Mouse (Mus musculus) heart, adult 2 months (tissue): Measurements from ENCODE around the gene Nrxn2. TPM values are rescaled to one million over a fixed set of nuclear protein-coding genes. Genes with fewer than 3 reads are reported as not detected.

ENCODE experiments used
- DNase-seq, 2 experiments: peaks; one replicate each; pipeline ENCODE4 v3.0.0; 2021
- H3K27ac ChIP-seq: fragments of 200-600 bp; 2 replicates; pipeline ENCODE4 v1.8.1; 2022
- H3K27me3 ChIP-seq: fragments of 200-500 bp; 2 replicates; pipeline ENCODE4 v1.6.1; 2012; ENCODE audit warnings: mild to moderate bottlenecking, low read length, inconsistent platforms, mixed read lengths; ENCODE audit not compliant: control insufficient read depth, insufficient read depth
- H3K36me3 ChIP-seq: fragments of 200-500 bp; 2 replicates; pipeline ENCODE4 v1.6.1; 2012; ENCODE audit warnings: low read length, inconsistent platforms; ENCODE audit not compliant: control insufficient read depth, insufficient read depth
- H3K4me1 ChIP-seq: fragments of 200-500 bp; 2 replicates; pipeline ENCODE4 v1.6.1; 2011; ENCODE audit warnings: low read length; ENCODE audit not compliant: control insufficient read depth, insufficient read depth
- H3K4me3 ChIP-seq: fragments of 200-600 bp; 2 replicates; pipeline ENCODE4 v1.8.1; 2022
- H3K79me2 ChIP-seq: fragments of 200-500 bp; replicated peaks from 2 replicates; pipeline ENCODE4 v1.6.1; 2012; ENCODE audit warnings: mild to moderate bottlenecking, inconsistent platforms, low read length, moderate library complexity, mixed read lengths; ENCODE audit not compliant: control insufficient read depth, insufficient read depth
- H3K9ac ChIP-seq: fragments of 200-500 bp; 2 replicates; pipeline ENCODE4 v1.6.1; 2012; ENCODE audit warnings: low read depth, mild to moderate bottlenecking, control low read depth, inconsistent platforms, low read length, mixed read lengths
- CTCF ChIP-seq: fragments of 200-600 bp; IDR thresholded peaks from 2 replicates; pipeline ENCODE4 v1.8.1; 2022; ENCODE audit warnings: antibody characterized with exemption, mild to moderate bottlenecking, moderate library complexity
- EP300 ChIP-seq: fragments of 200-500 bp; IDR thresholded peaks from 2 replicates; pipeline ENCODE4 v1.6.1; 2011; ENCODE audit warnings: low read depth, low read length, control low read depth; ENCODE audit not compliant: insufficient read depth
- POLR2A ChIP-seq: fragments of 200-500 bp; IDR thresholded peaks from 2 replicates; pipeline ENCODE4 v1.6.1; 2011; ENCODE audit warnings: mild to moderate bottlenecking, low read depth, low read length, control low read depth; ENCODE audit not compliant: insufficient read depth
- WGBS: fragments of 180-500 bp; shearing (Covaris S2); methylation state at CpG from one replicate; pipeline ENCODE4 v1.1.7; 2018; 5-methylcytosine and 5-hydroxymethylcytosine counted together
- intact Hi-C: fragments of 180-260 bp; cut with DNase I; formaldehyde crosslinking; loops from one replicate; pipeline ENCODE4 v1.15.1; 2025
- polyA plus RNA-seq: library from polyadenylated mRNA; depleted of rRNA; stranded (reverse); fragments of >200 nt; gene quantifications from 2 replicates; pipeline ENCODE4 v1.2.3, GENCODE M21; 2012
- total RNA-seq, 2 experiments: library from RNA; stranded (reverse); gene quantifications; 2 replicates each; pipeline ENCODE4 v1.2.3; 2021

Gene Nrxn2
- total and polyA plus RNA-seq, 3 experiments, result 3.4 to 5.2 (median 4.5) TPM

- Histone ChIP-seq H3K79me2 (no peaks in the 10 kb centered on the region), H3K4me1 (no peaks in the 10 kb centered on the region), H3K27me3 (peaks cover 2% of the 10 kb centered on the region), H3K9ac (no peak overlapping the region), H3K36me3 (no peaks in the 10 kb centered on the region), H3K27ac (no peak overlapping the region), H3K4me3 (no peak overlapping the region)
- no peak for DNase-seq
- no peak for TF ChIP-seq EP300
- no peak for TF ChIP-seq POLR2A
- no peak for TF ChIP-seq CTCF
- 64% methylated on average over 19 of the region's 19 CpGs for WGBS
- intact Hi-C loops, result no loop called here
Observed at GRCm38 (mm10) chr19:6420481-6421210, 2.1 kb downstream of the Nrxn2 start.

GRCm38 (mm10) chr19:6421211-6421590 lies 2.7 kb downstream of the Nrxn2 start:
- H3K27ac ChIP-seq, result no peak overlapping the region
- TF ChIP-seq CTCF (no peak), POLR2A (no peak), EP300 (no peak)
- H3K4me3 ChIP-seq, result no peak overlapping the region
- intact Hi-C loops, result no loop called here
- no peaks in the 10 kb centered on the region for H3K79me2 ChIP-seq
- H3K4me1 ChIP-seq, result no peaks in the 10 kb centered on the region
- 68% methylated on average over 9 of the region's 9 CpGs for WGBS
- DNase-seq, result no peak
- H3K9ac ChIP-seq, result no peak overlapping the region
- no peaks in the 10 kb centered on the region for H3K36me3 ChIP-seq
- peaks cover 3% of the 10 kb centered on the region for H3K27me3 ChIP-seq

GRCm38 (mm10) chr19:6422014-6422413 lies 3.5 kb downstream of the Nrxn2 start:
- intact Hi-C loops, result no loop called here
- Histone ChIP-seq H3K4me3 (no peak overlapping the region), H3K9ac (no peak overlapping the region), H3K36me3 (no peaks in the 10 kb centered on the region), H3K79me2 (no peaks in the 10 kb centered on the region), H3K27me3 (peaks cover 3% of the 10 kb centered on the region), H3K4me1 (no peaks in the 10 kb centered on the region), H3K27ac (no peak overlapping the region)
- no peak for DNase-seq
- WGBS, result 79% methylated on average over 7 of the region's 7 CpGs
- no peak for TF ChIP-seq EP300
- no peak for TF ChIP-seq CTCF
- TF ChIP-seq POLR2A, result no peak

- WGBS, result 80% methylated on average over 16 of the region's 16 CpGs
- no peaks in the 10 kb centered on the region for H3K79me2 ChIP-seq
- TF ChIP-seq EP300 (no peak), POLR2A (no peak), CTCF (no peak)
- H3K4me1 ChIP-seq, result no peaks in the 10 kb centered on the region
- H3K36me3 ChIP-seq, result no peaks in the 10 kb centered on the region
- no peak for DNase-seq
- intact Hi-C loops, result no loop called here
- H3K27ac ChIP-seq, result no peak overlapping the region
- H3K9ac ChIP-seq, result no peak overlapping the region
- peaks cover 15% of the 10 kb centered on the region for H3K27me3 ChIP-seq
- no peak overlapping the region for H3K4me3 ChIP-seq
Observed at GRCm38 (mm10) chr19:6423241-6423640, 4.7 kb downstream of the Nrxn2 start.

GRCm38 (mm10) chr19:6424137-6424881 lies 5.8 kb downstream of the Nrxn2 start:
- peaks cover 22% of the 10 kb centered on the region for H3K27me3 ChIP-seq
- intact Hi-C loops, result no loop called here

GRCm38 (mm10) chr19:6425595-6425994 lies 7.1 kb downstream of the Nrxn2 start:
- intact Hi-C loops, result no loop called here
- no peak overlapping the region for H3K4me3 ChIP-seq
- WGBS, result 56% methylated on average over 5 of the region's 5 CpGs
- H3K4me1 ChIP-seq, result no peaks in the 10 kb centered on the region
- H3K27ac ChIP-seq, result no peak overlapping the region
- no peaks in the 10 kb centered on the region for H3K36me3 ChIP-seq
- peaks cover 24% of the 10 kb centered on the region for H3K27me3 ChIP-seq
- no peak overlapping the region for H3K9ac ChIP-seq
- H3K79me2 ChIP-seq, result no peaks in the 10 kb centered on the region
- no peak for TF ChIP-seq POLR2A
- DNase-seq, result no peak

More at GRCm38 (mm10) chr19:6424137-6424881, 5.8 kb downstream of the Nrxn2 start:
- H3K4me3 ChIP-seq, result no peak overlapping the region
- WGBS, result 49% methylated on average over 8 of the region's 8 CpGs
- H3K27ac ChIP-seq, result no peak overlapping the region
- TF ChIP-seq CTCF (no peak), EP300 (no peak), POLR2A (no peak)
- H3K36me3 ChIP-seq, result no peaks in the 10 kb centered on the region
- H3K79me2 ChIP-seq, result no peaks in the 10 kb centered on the region
- H3K4me1 ChIP-seq, result no peaks in the 10 kb centered on the region
- DNase-seq, result no peak
- no peak overlapping the region for H3K9ac ChIP-seq
